Mouse (Mus musculus): Measurements from ENCODE around the gene Ttc22. TPM values are rescaled to one million over a fixed set of nuclear protein-coding genes. Genes with fewer than 3 reads are reported as not detected.

Gene Ttc22
- total and polyA plus RNA-seq, 2 experiments, result 0.09 TPM; not detected in 1

DNA sequence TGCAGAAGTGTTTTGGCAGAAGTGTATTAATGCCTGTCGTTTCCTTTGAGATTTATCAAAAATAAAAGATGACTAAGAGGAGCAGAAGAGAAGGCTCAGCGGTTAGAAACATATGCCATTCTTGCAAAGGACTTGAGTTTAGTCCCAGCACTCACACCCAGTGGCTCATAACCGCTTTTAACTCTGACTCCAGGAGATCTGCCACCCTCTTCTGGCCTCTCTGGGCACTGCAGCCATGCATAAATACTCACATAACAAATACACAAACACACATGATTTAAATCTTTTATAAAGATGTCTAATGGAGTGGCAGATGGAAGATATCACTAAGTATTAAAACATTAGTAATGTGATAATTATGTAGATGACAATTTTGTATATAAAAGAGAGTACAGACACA is 26.0 kb upstream of the Ttc22 start:
- Histone ChIP-seq H3K36me3 (ENCODE audit: control insufficient read depth, insufficient read depth, low read length) (no peaks in the 10 kb centered on the region), H3K27ac (replicated peaks; ENCODE audit: insufficient read depth, low read depth, low read length) (no peak overlapping the region), H3K4me3 (ENCODE audit: insufficient read depth, low read depth, low read length) (no peak overlapping the region), H3K79me2 (ENCODE audit: control insufficient read depth, insufficient read depth, low read length) (no peaks in the 10 kb centered on the region), H3K9ac (ENCODE audit: low read depth, low read length) (no peak overlapping the region), H3K27me3 (ENCODE audit: control insufficient read depth, insufficient read depth, low read length) (no peaks in the 10 kb centered on the region), H3K4me1 (ENCODE audit: control insufficient read depth, insufficient read depth, low read length) (peaks cover 4% of the 10 kb centered on the region; the same call in 1 of the 2 replicates)
- no peak for DNase-seq (ENCODE audit: extremely low read depth, low read depth, low spot score)
- 74% methylated on average over 3 of the region's 3 CpGs for WGBS
- peak; percentile 52; the same call in 1 of the 2 replicates for TF ChIP-seq CTCF (IDR thresholded peaks at IDR 0.05; ENCODE audit: low read depth, low read length)
- no peak for TF ChIP-seq POLR2A (IDR thresholded peaks at IDR 0.05; ENCODE audit: extremely low read depth, insufficient read depth, low read length)

DNA sequence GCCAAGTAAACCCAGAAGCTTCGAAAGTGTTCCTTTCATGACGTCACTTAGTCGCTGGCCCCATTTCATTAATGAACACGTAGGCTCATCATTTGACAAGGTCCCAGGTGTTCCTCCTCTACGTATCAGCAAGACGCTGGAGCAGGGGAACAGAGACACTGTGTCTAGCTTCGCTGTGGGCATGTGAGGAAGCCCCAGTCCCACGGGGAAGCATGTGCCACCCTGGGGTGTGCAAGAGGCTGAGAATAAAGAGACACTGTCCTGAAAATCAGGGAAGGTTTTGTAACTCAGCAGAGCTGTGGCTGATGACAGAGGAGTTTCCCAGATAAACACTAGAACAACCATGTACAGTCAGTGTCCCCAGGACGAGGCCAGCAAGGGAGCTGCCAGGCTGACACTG is 25.2 kb upstream of the Ttc22 start:
- H3K9ac ChIP-seq (ENCODE audit: low read depth, low read length), result no peak overlapping the region
- no peak for TF ChIP-seq POLR2A (IDR thresholded peaks at IDR 0.05; ENCODE audit: extremely low read depth, insufficient read depth, low read length)
- no peak for TF ChIP-seq CTCF (IDR thresholded peaks at IDR 0.05; ENCODE audit: low read depth, low read length)
- no peaks in the 10 kb centered on the region for H3K36me3 ChIP-seq (ENCODE audit: control insufficient read depth, insufficient read depth, low read length)
- WGBS, result 86% methylated on average over 9 of the region's 9 CpGs
- peaks cover 4% of the 10 kb centered on the region; the same call in 1 of the 2 replicates for H3K4me1 ChIP-seq (ENCODE audit: control insufficient read depth, insufficient read depth, low read length)
- DNase-seq (ENCODE audit: extremely low read depth, low read depth, low spot score), result no peak
- H3K27me3 ChIP-seq (ENCODE audit: control insufficient read depth, insufficient read depth, low read length), result no peaks in the 10 kb centered on the region
- no peak overlapping the region for H3K4me3 ChIP-seq (ENCODE audit: insufficient read depth, low read depth, low read length)
- no peak overlapping the region for H3K27ac ChIP-seq (replicated peaks; ENCODE audit: insufficient read depth, low read depth, low read length)
- no peaks in the 10 kb centered on the region for H3K79me2 ChIP-seq (ENCODE audit: control insufficient read depth, insufficient read depth, low read length)

DNA sequence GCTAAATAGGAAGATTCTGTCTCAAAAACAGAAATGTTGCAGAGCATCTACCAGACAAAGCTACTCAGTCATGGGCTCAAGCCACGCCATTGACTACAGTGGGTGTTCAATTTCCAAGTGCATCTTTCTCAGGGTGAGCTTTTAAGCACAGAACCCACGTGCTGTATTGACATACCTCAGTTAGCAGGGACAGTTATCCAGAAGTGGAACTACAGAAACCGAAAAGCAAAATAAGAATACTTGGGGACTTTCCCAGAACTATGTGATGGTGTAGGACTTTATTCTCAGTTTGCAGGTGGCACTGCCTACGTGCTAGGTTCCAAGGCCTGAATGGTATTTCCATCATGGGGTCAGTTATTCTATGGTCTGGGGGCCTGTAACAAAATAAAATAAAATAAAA is 24.5 kb upstream of the Ttc22 start:
- no peak overlapping the region for H3K9ac ChIP-seq (ENCODE audit: low read depth, low read length)
- H3K36me3 ChIP-seq (ENCODE audit: control insufficient read depth, insufficient read depth, low read length), result no peaks in the 10 kb centered on the region
- no peaks in the 10 kb centered on the region for H3K79me2 ChIP-seq (ENCODE audit: control insufficient read depth, insufficient read depth, low read length)
- no peak overlapping the region for H3K27ac ChIP-seq (replicated peaks; ENCODE audit: insufficient read depth, low read depth, low read length)
- DNase-seq (ENCODE audit: extremely low read depth, low read depth, low spot score), result no peak
- TF ChIP-seq CTCF (IDR thresholded peaks at IDR 0.05; ENCODE audit: low read depth, low read length), result no peak
- TF ChIP-seq POLR2A (IDR thresholded peaks at IDR 0.05; ENCODE audit: extremely low read depth, insufficient read depth, low read length), result no peak
- WGBS, result 83% methylated on average over 4 of the region's 4 CpGs
- H3K4me1 ChIP-seq (ENCODE audit: control insufficient read depth, insufficient read depth, low read length), result peaks cover 4% of the 10 kb centered on the region; the same call in 1 of the 2 replicates
- no peak overlapping the region for H3K4me3 ChIP-seq (ENCODE audit: insufficient read depth, low read depth, low read length)
- no peaks in the 10 kb centered on the region for H3K27me3 ChIP-seq (ENCODE audit: control insufficient read depth, insufficient read depth, low read length)

DNA sequence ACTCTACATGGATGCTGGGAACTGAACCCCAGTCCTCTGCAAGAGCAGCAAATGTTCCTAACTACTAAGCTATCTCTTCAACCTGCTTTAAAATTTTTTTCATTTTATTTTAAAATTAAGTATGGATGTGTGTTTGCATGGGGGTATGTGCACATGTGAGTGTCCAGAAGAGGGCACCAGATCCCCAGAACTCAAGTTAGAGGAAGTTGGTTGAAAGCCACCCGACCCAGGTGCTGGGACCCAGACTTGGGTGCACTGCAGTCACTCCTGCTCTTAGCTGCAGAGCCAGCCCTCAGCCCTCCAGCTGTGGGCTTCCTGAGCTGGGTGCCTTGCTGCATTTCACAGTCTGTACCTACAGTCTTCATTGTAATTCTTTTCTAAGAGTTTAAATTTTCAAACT is 22.8 kb upstream of the Ttc22 start:
- no peaks in the 10 kb centered on the region for H3K27me3 ChIP-seq (ENCODE audit: control insufficient read depth, insufficient read depth, low read length)
- no peak overlapping the region for H3K4me3 ChIP-seq (ENCODE audit: insufficient read depth, low read depth, low read length)
- no peaks in the 10 kb centered on the region for H3K36me3 ChIP-seq (ENCODE audit: control insufficient read depth, insufficient read depth, low read length)
- WGBS, result 83% methylated on average over 1 of the region's 1 CpGs
- DNase-seq (ENCODE audit: extremely low read depth, low read depth, low spot score), result no peak
- H3K9ac ChIP-seq (ENCODE audit: low read depth, low read length), result no peak overlapping the region
- no peak overlapping the region for H3K27ac ChIP-seq (replicated peaks; ENCODE audit: insufficient read depth, low read depth, low read length)
- TF ChIP-seq POLR2A (IDR thresholded peaks at IDR 0.05; ENCODE audit: extremely low read depth, insufficient read depth, low read length) (no peak), CTCF (IDR thresholded peaks at IDR 0.05; ENCODE audit: low read depth, low read length) (0 out of 2 replicates have a peak, but pooled peaks have one; percentile 9)
- peaks cover 4% of the 10 kb centered on the region; the same call in 1 of the 2 replicates for H3K4me1 ChIP-seq (ENCODE audit: control insufficient read depth, insufficient read depth, low read length)
- H3K79me2 ChIP-seq (ENCODE audit: control insufficient read depth, insufficient read depth, low read length), result no peaks in the 10 kb centered on the region

DNA sequence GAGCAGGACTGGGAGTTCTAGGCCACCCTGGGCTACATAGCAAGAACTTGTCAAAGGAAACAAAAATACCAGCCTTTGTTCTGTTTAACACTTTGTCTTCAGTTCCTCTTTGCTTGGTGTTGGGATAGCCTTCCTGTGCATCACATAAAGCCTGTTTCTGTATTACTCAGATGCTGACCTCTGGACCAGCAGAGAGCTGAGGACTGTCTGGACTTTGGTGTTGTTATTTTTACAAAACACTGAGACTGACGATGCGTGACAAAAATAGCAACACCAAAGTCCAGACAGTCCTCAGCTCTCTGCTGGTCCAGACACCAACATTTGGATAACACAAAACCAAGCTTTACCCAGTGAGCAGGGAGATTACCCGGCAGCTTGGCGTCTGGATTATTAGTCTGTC is 21.5 kb upstream of the Ttc22 start:
- Histone ChIP-seq H3K4me3 (ENCODE audit: insufficient read depth, low read depth, low read length) (no peak overlapping the region), H3K36me3 (ENCODE audit: control insufficient read depth, insufficient read depth, low read length) (no peaks in the 10 kb centered on the region), H3K9ac (ENCODE audit: low read depth, low read length) (no peak overlapping the region), H3K27ac (replicated peaks; ENCODE audit: insufficient read depth, low read depth, low read length) (peak overlapping the region; percentile 59), H3K79me2 (ENCODE audit: control insufficient read depth, insufficient read depth, low read length) (no peaks in the 10 kb centered on the region), H3K27me3 (ENCODE audit: control insufficient read depth, insufficient read depth, low read length) (no peaks in the 10 kb centered on the region), H3K4me1 (ENCODE audit: control insufficient read depth, insufficient read depth, low read length) (peaks cover 4% of the 10 kb centered on the region; the same call in 1 of the 2 replicates)
- WGBS, result 19% methylated on average over 4 of the region's 4 CpGs
- TF ChIP-seq CTCF (IDR thresholded peaks at IDR 0.05; ENCODE audit: low read depth, low read length) (no peak), POLR2A (IDR thresholded peaks at IDR 0.05; ENCODE audit: extremely low read depth, insufficient read depth, low read length) (no peak)
- peak; percentile 88 for DNase-seq (ENCODE audit: extremely low read depth, low read depth, low spot score)

DNA sequence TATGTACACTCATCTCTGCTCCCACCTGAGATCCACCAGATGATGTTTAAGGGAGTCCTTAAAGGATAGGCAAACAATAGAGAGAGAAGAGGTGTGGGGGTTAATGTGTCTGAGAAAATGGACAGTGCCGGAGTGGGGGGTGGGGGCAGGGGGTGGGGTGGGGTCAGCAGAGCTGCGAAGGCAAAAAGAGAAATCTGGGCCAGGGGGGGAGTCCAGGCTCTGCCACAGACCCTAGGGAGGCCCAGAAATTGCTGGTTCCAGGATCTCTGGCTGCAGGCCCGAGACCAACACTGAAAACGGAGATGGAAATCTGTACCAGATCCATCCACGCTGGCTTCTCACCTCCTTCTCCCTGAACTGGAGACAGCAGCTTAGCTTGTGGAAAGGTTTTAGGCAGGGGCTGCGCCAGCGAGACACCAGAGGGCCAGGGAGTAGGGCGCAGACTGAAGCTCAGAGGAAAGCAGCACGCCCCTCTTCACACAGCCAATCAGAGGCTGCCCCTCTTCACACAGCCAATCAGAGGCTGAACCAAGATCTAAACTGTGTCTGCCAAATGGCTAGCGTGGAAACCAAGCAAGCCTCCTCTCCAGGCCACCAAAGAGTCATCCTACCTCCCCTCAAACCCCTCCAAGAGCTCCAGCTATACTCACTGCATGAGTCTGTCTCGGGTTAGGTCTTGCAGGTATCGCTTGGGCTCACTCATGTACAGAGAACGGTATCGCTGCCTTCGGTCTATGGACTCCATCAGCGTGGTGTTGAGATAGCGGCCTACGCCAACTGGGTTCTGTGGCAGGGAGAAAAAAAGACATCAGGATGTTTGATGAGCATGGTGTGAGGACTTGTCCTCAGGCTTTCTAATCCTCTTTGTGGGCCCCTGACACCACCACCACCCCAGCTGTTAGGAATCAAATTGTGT is 15.3 kb upstream of the Ttc22 start:
- no peak for DNase-seq (ENCODE audit: extremely low read depth, low read depth, low spot score)
- no peaks in the 10 kb centered on the region for H3K27me3 ChIP-seq (ENCODE audit: control insufficient read depth, insufficient read depth, low read length)
- WGBS, result 52% methylated on average over 18 of the region's 18 CpGs
- no peak for TF ChIP-seq POLR2A (IDR thresholded peaks at IDR 0.05; ENCODE audit: extremely low read depth, insufficient read depth, low read length)
- no peak for TF ChIP-seq CTCF (IDR thresholded peaks at IDR 0.05; ENCODE audit: low read depth, low read length)
- no peaks in the 10 kb centered on the region for H3K4me1 ChIP-seq (ENCODE audit: control insufficient read depth, insufficient read depth, low read length)
- H3K36me3 ChIP-seq (ENCODE audit: control insufficient read depth, insufficient read depth, low read length), result no peaks in the 10 kb centered on the region
- no peak overlapping the region for H3K4me3 ChIP-seq (ENCODE audit: insufficient read depth, low read depth, low read length)
- H3K9ac ChIP-seq (ENCODE audit: low read depth, low read length), result no peak overlapping the region
- H3K79me2 ChIP-seq (ENCODE audit: control insufficient read depth, insufficient read depth, low read length), result no peaks in the 10 kb centered on the region
- no peak overlapping the region for H3K27ac ChIP-seq (replicated peaks; ENCODE audit: insufficient read depth, low read depth, low read length)
